Mouse (Mus musculus): ENCODE measurements around the gene Neu4. TPM values are rescaled to one million over a fixed set of nuclear protein-coding genes. Genes with fewer than 3 reads are reported as not detected.

Neu4 gene
- polyA plus RNA-seq, 2 experiments: not detected

GRCm38 (mm10) chr1:94040391-94040790 lies 20.1 kb downstream of the Neu4 start:
- 89% methylated on average over 2 of the region's 2 CpGs for WGBS
- no peaks in the 10 kb centered on the region for H3K36me3 ChIP-seq (ENCODE audit: control insufficient read depth, insufficient read depth, low read length)
- H3K9me3 ChIP-seq (ENCODE audit: control insufficient read depth, low read length): no peaks in the 10 kb centered on the region
- no peak overlapping the region for H3K9ac ChIP-seq (ENCODE audit: low read depth, low read length, severe bottlenecking)
- ATAC-seq (ENCODE audit: low FRiP score, low read depth): no peak
- H3K27me3 ChIP-seq (ENCODE audit: control insufficient read depth, insufficient read depth, low read length): no peaks in the 10 kb centered on the region
- H3K4me1 ChIP-seq (ENCODE audit: control insufficient read depth, insufficient read depth, low read length): no peaks in the 10 kb centered on the region
- no peak for DNase-seq (ENCODE audit: low spot score)
- no peak for TF ChIP-seq POLR2A (IDR thresholded peaks at IDR 0.05; ENCODE audit: borderline replicate concordance, extremely low read depth, insufficient read depth, insufficient read length)
- H3K4me3 ChIP-seq (replicated peaks; ENCODE audit: low read length): no peak overlapping the region
- H3K27ac ChIP-seq (replicated peaks; ENCODE audit: low read depth, low read length): no peak overlapping the region
- H3K4me2 ChIP-seq (replicated peaks; ENCODE audit: low read depth, low read length, severe bottlenecking): no peak overlapping the region

GRCm38 (mm10) chr1:94045559-94045958 lies 25.3 kb downstream of the Neu4 start:
- Histone ChIP-seq H3K36me3 (ENCODE audit: control insufficient read depth, insufficient read depth, low read length) (no peaks in the 10 kb centered on the region), H3K9ac (ENCODE audit: low read depth, low read length, severe bottlenecking) (no peak overlapping the region), H3K27me3 (ENCODE audit: control insufficient read depth, insufficient read depth, low read length) (no peaks in the 10 kb centered on the region), H3K9me3 (ENCODE audit: control insufficient read depth, low read length) (no peaks in the 10 kb centered on the region), H3K27ac (replicated peaks; ENCODE audit: low read depth, low read length) (no peak overlapping the region), H3K4me1 (ENCODE audit: control insufficient read depth, insufficient read depth, low read length) (no peaks in the 10 kb centered on the region), H3K4me3 (replicated peaks; ENCODE audit: low read length) (no peak overlapping the region), H3K4me2 (replicated peaks; ENCODE audit: low read depth, low read length, severe bottlenecking) (no peak overlapping the region)
- ATAC-seq (ENCODE audit: low FRiP score, low read depth): no peak
- no peak for TF ChIP-seq POLR2A (IDR thresholded peaks at IDR 0.05; ENCODE audit: borderline replicate concordance, extremely low read depth, insufficient read depth, insufficient read length)
- DNase-seq (ENCODE audit: low spot score): no peak
- 57% methylated on average over 3 of the region's 3 CpGs for WGBS

- no peak for DNase-seq (ENCODE audit: low spot score)
- no peak overlapping the region for H3K4me2 ChIP-seq (replicated peaks; ENCODE audit: low read depth, low read length, severe bottlenecking)
- H3K27ac ChIP-seq (replicated peaks; ENCODE audit: low read depth, low read length): no peak overlapping the region
- H3K9me3 ChIP-seq (ENCODE audit: control insufficient read depth, low read length): no peaks in the 10 kb centered on the region
- WGBS: 82% methylated on average over 4 of the region's 4 CpGs
- no peaks in the 10 kb centered on the region for H3K36me3 ChIP-seq (ENCODE audit: control insufficient read depth, insufficient read depth, low read length)
- H3K4me1 ChIP-seq (ENCODE audit: control insufficient read depth, insufficient read depth, low read length): no peaks in the 10 kb centered on the region
- ATAC-seq (ENCODE audit: low FRiP score, low read depth): no peak
- no peak overlapping the region for H3K9ac ChIP-seq (ENCODE audit: low read depth, low read length, severe bottlenecking)
- H3K4me3 ChIP-seq (replicated peaks; ENCODE audit: low read length): no peak overlapping the region
- no peaks in the 10 kb centered on the region for H3K27me3 ChIP-seq (ENCODE audit: control insufficient read depth, insufficient read depth, low read length)
- no peak for TF ChIP-seq POLR2A (IDR thresholded peaks at IDR 0.05; ENCODE audit: borderline replicate concordance, extremely low read depth, insufficient read depth, insufficient read length)
Observed at GRCm38 (mm10) chr1:94046544-94046943, 26.3 kb downstream of the Neu4 start.

- no peak for TF ChIP-seq POLR2A (IDR thresholded peaks at IDR 0.05; ENCODE audit: borderline replicate concordance, extremely low read depth, insufficient read depth, insufficient read length)
- H3K36me3 ChIP-seq (ENCODE audit: control insufficient read depth, insufficient read depth, low read length): no peaks in the 10 kb centered on the region
- H3K4me3 ChIP-seq (replicated peaks; ENCODE audit: low read length): no peak overlapping the region
- H3K27ac ChIP-seq (replicated peaks; ENCODE audit: low read depth, low read length): no peak overlapping the region
- H3K27me3 ChIP-seq (ENCODE audit: control insufficient read depth, insufficient read depth, low read length): no peaks in the 10 kb centered on the region
- peaks cover 10% of the 10 kb centered on the region; the same call in 1 of the 2 replicates for H3K4me1 ChIP-seq (ENCODE audit: control insufficient read depth, insufficient read depth, low read length)
- H3K9ac ChIP-seq (ENCODE audit: low read depth, low read length, severe bottlenecking): no peak overlapping the region
- H3K9me3 ChIP-seq (ENCODE audit: control insufficient read depth, low read length): no peaks in the 10 kb centered on the region
- WGBS: 85% methylated on average over 5 of the region's 5 CpGs
- ATAC-seq (ENCODE audit: low FRiP score, low read depth) (no peak), DNase-seq (ENCODE audit: low spot score) (no peak)
- H3K4me2 ChIP-seq (replicated peaks; ENCODE audit: low read depth, low read length, severe bottlenecking): no peak overlapping the region
Observed at GRCm38 (mm10) chr1:94051104-94051503, 30.9 kb downstream of the Neu4 start.

- no peak within 1 kb of the TSS for H3K9ac ChIP-seq (ENCODE audit: low read depth, low read length, severe bottlenecking)
- no peaks in the 10 kb centered on the region for H3K9me3 ChIP-seq (ENCODE audit: control insufficient read depth, low read length)
- no peak for ATAC-seq (ENCODE audit: low FRiP score, low read depth)
- H3K27me3 ChIP-seq (ENCODE audit: control insufficient read depth, insufficient read depth, low read length): no peaks in the 10 kb centered on the region
- TF ChIP-seq POLR2A (IDR thresholded peaks at IDR 0.05; ENCODE audit: borderline replicate concordance, extremely low read depth, insufficient read depth, insufficient read length): no peak
- peaks cover 10% of the 10 kb centered on the region; the same call in 1 of the 2 replicates for H3K4me1 ChIP-seq (ENCODE audit: control insufficient read depth, insufficient read depth, low read length)
- H3K4me3 ChIP-seq (replicated peaks; ENCODE audit: low read length): no peak within 1 kb of the TSS
- no peak for DNase-seq (ENCODE audit: low spot score)
- H3K36me3 ChIP-seq (ENCODE audit: control insufficient read depth, insufficient read depth, low read length): no peaks in the 10 kb centered on the region
- WGBS: 45% methylated on average over 6 of the region's 6 CpGs
- H3K27ac ChIP-seq (replicated peaks; ENCODE audit: low read depth, low read length): peak within 1 kb of the TSS; percentile 56
- H3K4me2 ChIP-seq (replicated peaks; ENCODE audit: low read depth, low read length, severe bottlenecking): 0 out of 2 replicates have a peak within 1 kb of the TSS, but pooled peaks have one; percentile 3
Observed at GRCm38 (mm10) chr1:94052373-94052772, 32.1 kb downstream of the Neu4 start, which contains the start of gene Pdcd1. TSS of gene Pdcd1 (minus strand) at chr1:94052553.
